Mouse (Mus musculus) stomach, embryonic 14.5 days (tissue): ENCODE data around the gene Cpsf4l. TPM values are rescaled to one million over a fixed set of nuclear protein-coding genes. Genes with fewer than 3 reads are reported as not detected.

ENCODE experiments used
- ATAC-seq: fragments of 200-750 bp; cut with Nextera tagmentation; 2 replicates; pipeline ENCODE4 v1.8.0; 2017; ENCODE audit warnings: low read depth, moderate TSS enrichment; ENCODE audit not compliant: insufficient number of reproducible peaks, insufficient read depth, low FRiP score
- H3K27ac ChIP-seq: fragments of 300-500 bp; sonication (generic); 2 replicates; pipeline ENCODE4 v1.5.1; 2014; ENCODE audit warnings: mild to moderate bottlenecking, low read length, moderate library complexity, mixed read lengths
- H3K27me3 ChIP-seq: fragments of 300-500 bp; sonication (generic); 2 replicates; pipeline ENCODE4 v1.6.1; 2014; ENCODE audit warnings: low read length, control low read depth, mixed read lengths; ENCODE audit not compliant: control insufficient read depth, insufficient read depth
- H3K36me3 ChIP-seq: fragments of 300-500 bp; sonication (generic); 2 replicates; pipeline ENCODE4 v1.6.1; 2014; ENCODE audit warnings: mild to moderate bottlenecking, control low read depth, low read length, moderate library complexity, mixed read lengths; ENCODE audit not compliant: control insufficient read depth, insufficient read depth
- H3K4me1 ChIP-seq: fragments of 300-500 bp; sonication (generic); 2 replicates; pipeline ENCODE4 v1.6.1; 2014; ENCODE audit warnings: low read length, control low read depth, mixed read lengths; ENCODE audit not compliant: control insufficient read depth, insufficient read depth
- H3K4me2 ChIP-seq: fragments of 300-500 bp; sonication (generic); replicated peaks from 2 replicates; pipeline ENCODE4 v1.6.1; 2014; ENCODE audit warnings: low read depth, low read length, control low read depth
- H3K4me3 ChIP-seq: fragments of 300-500 bp; sonication (generic); 2 replicates; pipeline ENCODE4 v1.5.1; 2014; ENCODE audit warnings: low read depth, low read length, control low read depth
- H3K9ac ChIP-seq: fragments of 300-500 bp; sonication (generic); replicated peaks from 2 replicates; pipeline ENCODE4 v1.6.1; 2014; ENCODE audit warnings: low read depth, mild to moderate bottlenecking, control low read depth, low read length, moderate library complexity, mixed read lengths
- H3K9me3 ChIP-seq: fragments of 300-500 bp; sonication (generic); 2 replicates; pipeline ENCODE4 v1.6.1; 2016; ENCODE audit warnings: low read depth, low read length, control low read depth; ENCODE audit not compliant: control insufficient read depth
- WGBS: fragments of 180-500 bp; shearing (Covaris S2); extraction: QIAGEN DNeasy Blood & Tissue Kit; methylation state at CpG from one replicate; pipeline ENCODE4 v1.1.7; 2014; 5-methylcytosine and 5-hydroxymethylcytosine counted together
- polyA plus RNA-seq: library from polyadenylated mRNA; unstranded; fragments of >200 nt; fragmentation: Nextera tagmentation; extraction: Ambion mirVana; gene quantifications from 2 replicates; pipeline ENCODE4 v1.2.1, GENCODE M21; 2014

Cpsf4l gene
- polyA plus RNA-seq, 1 experiment from 2014 or later = 0.52 TPM

- Histone ChIP-seq H3K4me1 (peaks cover 29% of the 10 kb centered on the region), H3K4me3 (no peak overlapping the region), H3K9ac (no peak overlapping the region), H3K4me2 (no peak overlapping the region), H3K27me3 (no peaks in the 10 kb centered on the region), H3K9me3 (no peaks in the 10 kb centered on the region), H3K36me3 (peaks cover 37% of the 10 kb centered on the region), H3K27ac (no peak overlapping the region)
- 54% methylated on average over 3 of the region's 3 CpGs for WGBS
- ATAC-seq = no peak
These were observed 21.1 kb upstream of the Cpsf4l start for GRCm38 (mm10) chr11:113730879-113731278.

GRCm38 (mm10) chr11:113729917-113730316 lies 20.1 kb upstream of the Cpsf4l start:
- Histone ChIP-seq H3K4me2 (no peak overlapping the region), H3K4me1 (peaks cover 24% of the 10 kb centered on the region), H3K27me3 (no peaks in the 10 kb centered on the region), H3K36me3 (peaks cover 45% of the 10 kb centered on the region), H3K4me3 (no peak overlapping the region), H3K27ac (no peak overlapping the region), H3K9ac (no peak overlapping the region), H3K9me3 (no peaks in the 10 kb centered on the region)
- 60% methylated on average over 8 of the region's 8 CpGs for WGBS
- no peak for ATAC-seq

DNA sequence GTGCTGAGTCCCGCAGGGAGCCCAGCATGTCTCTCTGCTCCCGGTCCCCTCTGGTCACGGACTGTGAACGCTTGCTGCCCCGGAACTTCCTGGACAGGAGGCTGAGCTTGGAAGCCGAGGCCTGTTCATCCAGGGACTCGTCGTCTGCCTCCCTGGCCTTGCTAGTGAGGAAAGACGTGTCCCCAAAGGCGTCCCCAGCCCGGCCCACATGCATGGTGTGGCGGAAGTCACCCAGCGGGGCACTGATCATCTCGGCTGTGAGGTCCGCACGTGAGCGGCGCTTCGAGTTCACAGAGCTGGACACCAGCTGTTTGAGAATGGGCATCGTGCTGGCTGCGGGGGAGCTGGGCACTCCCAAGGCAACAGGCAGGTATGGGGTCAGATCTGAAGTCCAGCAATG lies 19.4 kb upstream of the Cpsf4l start:
- Histone ChIP-seq H3K36me3 (peaks cover 46% of the 10 kb centered on the region), H3K27me3 (no peaks in the 10 kb centered on the region), H3K9ac (no peak overlapping the region), H3K4me2 (no peak overlapping the region), H3K27ac (no peak overlapping the region), H3K4me3 (no peak overlapping the region), H3K9me3 (no peaks in the 10 kb centered on the region), H3K4me1 (peaks cover 19% of the 10 kb centered on the region)
- no peak for ATAC-seq
- 90% methylated on average over 21 of the region's 21 CpGs for WGBS

DNA sequence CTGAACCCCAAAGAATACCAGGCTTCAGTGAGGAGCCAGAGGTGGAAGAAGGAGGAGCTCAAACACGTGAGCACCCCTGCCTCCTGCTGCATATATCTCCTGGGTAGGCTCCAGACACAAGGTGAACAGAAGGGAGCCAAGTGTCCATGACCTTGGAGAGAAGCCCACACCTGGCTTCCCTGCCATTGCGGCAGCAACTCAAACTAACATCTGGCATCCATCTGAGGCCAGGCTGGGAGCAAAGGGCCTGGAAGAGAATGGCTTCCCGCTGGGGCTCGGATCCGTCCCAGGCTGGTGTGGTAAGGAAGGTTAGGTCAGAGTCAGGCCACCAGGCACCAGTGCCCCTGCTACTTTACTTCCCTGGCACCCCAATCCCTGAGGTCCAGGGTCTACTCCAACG lies 18.2 kb upstream of the Cpsf4l start:
- no peak for ATAC-seq
- Histone ChIP-seq H3K9me3 (no peaks in the 10 kb centered on the region), H3K27ac (no peak overlapping the region), H3K27me3 (no peaks in the 10 kb centered on the region), H3K4me2 (no peak overlapping the region), H3K4me3 (no peak overlapping the region), H3K9ac (no peak overlapping the region), H3K4me1 (0 out of 2 replicates have a peak, but pooled peaks cover 7% of the 10 kb centered on the region), H3K36me3 (peaks cover 46% of the 10 kb centered on the region)
- 68% methylated on average over 6 of the region's 6 CpGs for WGBS

GRCm38 (mm10) chr11:113726994-113727888 lies 17.4 kb upstream of the Cpsf4l start:
- Histone ChIP-seq H3K36me3 (peaks cover 46% of the 10 kb centered on the region), H3K9ac (no peak overlapping the region), H3K27me3 (no peaks in the 10 kb centered on the region), H3K4me3 (no peak overlapping the region), H3K9me3 (no peaks in the 10 kb centered on the region), H3K4me1 (0 out of 2 replicates have a peak, but pooled peaks cover 7% of the 10 kb centered on the region), H3K4me2 (no peak overlapping the region), H3K27ac (no peak overlapping the region)
- 83% methylated on average over 14 of the region's 14 CpGs for WGBS
- no peak for ATAC-seq

GRCm38 (mm10) chr11:113725235-113726048 lies 15.6 kb upstream of the Cpsf4l start:
- WGBS = 79% methylated on average over 4 of the region's 4 CpGs
- Histone ChIP-seq H3K4me1 (0 out of 2 replicates have a peak, but pooled peaks cover 7% of the 10 kb centered on the region), H3K4me3 (no peak overlapping the region), H3K27ac (no peak overlapping the region), H3K9ac (no peak overlapping the region), H3K27me3 (no peaks in the 10 kb centered on the region), H3K9me3 (no peaks in the 10 kb centered on the region), H3K4me2 (no peak overlapping the region), H3K36me3 (peaks cover 46% of the 10 kb centered on the region)
- no peak for ATAC-seq

DNA sequence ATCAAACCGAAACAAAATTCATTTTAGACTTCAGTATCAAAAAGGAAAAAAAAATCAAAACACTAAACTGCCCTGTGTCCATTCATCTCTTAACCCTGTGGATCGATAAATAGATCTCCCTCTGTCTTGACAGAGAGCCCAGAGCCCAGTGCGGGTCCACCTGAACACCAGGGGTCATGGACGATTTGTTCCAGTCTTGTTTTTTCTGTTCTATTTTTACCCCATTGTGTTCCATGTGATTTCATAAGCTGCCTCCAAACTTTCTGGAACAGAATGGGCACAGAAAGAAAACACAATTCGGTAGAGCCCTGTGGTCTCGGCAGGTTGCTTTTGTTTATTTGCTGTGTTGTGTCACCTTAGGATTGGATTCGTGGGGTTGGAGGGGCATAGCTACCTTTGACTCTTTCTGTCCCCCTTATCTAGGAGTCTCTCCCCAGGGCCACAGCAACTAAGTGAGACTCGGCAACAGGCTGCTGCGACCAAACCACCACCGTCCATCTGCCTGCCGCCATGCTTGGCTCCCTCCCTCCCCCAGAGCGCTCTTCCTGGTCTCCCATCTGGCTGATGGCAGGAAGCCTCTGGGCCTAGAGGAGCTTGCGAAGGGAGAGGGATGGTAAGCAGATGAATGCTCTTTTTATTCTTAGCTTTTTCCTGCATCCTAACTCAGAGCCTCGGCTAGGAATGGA lies 12.7 kb upstream of the Cpsf4l start:
- Histone ChIP-seq H3K9me3 (no peaks in the 10 kb centered on the region), H3K27ac (no peak overlapping the region), H3K27me3 (no peaks in the 10 kb centered on the region), H3K9ac (no peak overlapping the region), H3K4me1 (0 out of 2 replicates have a peak, but pooled peaks cover 7% of the 10 kb centered on the region), H3K36me3 (peaks cover 25% of the 10 kb centered on the region), H3K4me3 (no peak overlapping the region), H3K4me2 (no peak overlapping the region)
- WGBS = 66% methylated on average over 14 of the region's 14 CpGs
- no peak for ATAC-seq

DNA sequence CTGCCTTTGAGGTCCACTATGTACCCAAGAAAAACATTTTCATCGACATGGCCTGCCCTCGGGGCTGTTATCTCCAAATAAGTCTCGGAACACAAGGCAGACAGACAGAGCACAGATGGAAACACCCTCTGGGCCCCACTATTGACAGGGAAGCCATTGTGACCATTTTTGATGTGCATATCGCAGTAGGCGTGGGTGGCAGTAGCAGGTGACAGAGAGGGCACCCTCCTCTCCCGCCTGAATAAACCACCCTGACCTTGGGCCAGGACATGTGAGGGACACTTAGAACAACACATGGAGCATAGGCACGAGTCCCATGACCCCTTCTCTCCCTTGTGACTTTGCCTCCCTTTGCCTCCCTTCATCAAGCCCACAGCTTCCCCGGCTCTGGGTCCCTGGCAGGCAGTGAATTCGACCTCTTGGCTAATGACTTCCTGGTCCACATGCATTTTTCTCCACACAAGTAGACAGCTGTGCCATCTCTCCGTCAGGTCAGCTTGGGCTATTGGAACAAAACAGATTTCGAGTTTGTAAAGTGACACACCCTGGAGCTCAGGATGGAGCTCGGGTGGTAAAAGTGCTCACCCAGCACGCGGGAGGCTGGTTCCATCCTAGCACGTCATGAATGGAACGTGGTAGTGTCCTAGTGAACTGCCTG lies 8.1 kb upstream of the Cpsf4l start:
- no peak overlapping the region for H3K4me3 ChIP-seq
- H3K4me1 ChIP-seq = no peaks in the 10 kb centered on the region
- no peak overlapping the region for H3K9ac ChIP-seq
- H3K27ac ChIP-seq = no peak overlapping the region
- H3K4me2 ChIP-seq = no peak overlapping the region
- no peak for ATAC-seq
- no peaks in the 10 kb centered on the region for H3K9me3 ChIP-seq
- WGBS = 49% methylated on average over 16 of the region's 16 CpGs
- no peaks in the 10 kb centered on the region for H3K36me3 ChIP-seq
- H3K27me3 ChIP-seq = no peaks in the 10 kb centered on the region
